Mouse (Mus musculus) heart, embryonic 16.5 days (tissue): ENCODE measurements around the gene Avpi1. TPM values are rescaled to one million over a fixed set of nuclear protein-coding genes. Genes with fewer than 3 reads are reported as not detected.

Source experiments
- ATAC-seq: fragments of 200-750 bp; cut with Nextera tagmentation; replicated peaks from 2 replicates; pipeline ENCODE4 v1.8.0; 2017; ENCODE audit warnings: moderate number of reproducible peaks; ENCODE audit not compliant: insufficient read depth, low FRiP score; ENCODE audit errors: extremely low read depth
- H3K27ac ChIP-seq: fragments of 300-500 bp; sonication (generic); 2 replicates; pipeline ENCODE4 v1.5.1; 2014; ENCODE audit warnings: mild to moderate bottlenecking, low read length, control low read depth, moderate library complexity
- H3K27me3 ChIP-seq: fragments of 300-500 bp; sonication (generic); 2 replicates; pipeline ENCODE4 v1.6.1; 2014; ENCODE audit warnings: low read length, mixed read lengths; ENCODE audit not compliant: control insufficient read depth, insufficient read depth
- H3K36me3 ChIP-seq: fragments of 300-500 bp; sonication (generic); 2 replicates; pipeline ENCODE4 v1.6.1; 2014; ENCODE audit not compliant: control insufficient read depth, insufficient read depth
- H3K4me1 ChIP-seq: fragments of 300-500 bp; sonication (generic); 2 replicates; pipeline ENCODE4 v1.6.1; 2014; ENCODE audit warnings: low read length, mixed read lengths; ENCODE audit not compliant: control insufficient read depth, insufficient read depth
- H3K4me2 ChIP-seq: fragments of 300-500 bp; sonication (generic); 2 replicates; pipeline ENCODE4 v1.6.1; 2014; ENCODE audit warnings: low read depth, mild to moderate bottlenecking, control low read depth, low read length
- H3K4me3 ChIP-seq: fragments of 300-500 bp; sonication (generic); 2 replicates; pipeline ENCODE4 v1.5.1; 2014; ENCODE audit warnings: mild to moderate bottlenecking, control low read depth, low read length
- H3K9ac ChIP-seq: fragments of 300-500 bp; sonication (generic); 2 replicates; pipeline ENCODE4 v1.6.1; 2014; ENCODE audit warnings: low read length, control low read depth
- H3K9me3 ChIP-seq: fragments of 300-500 bp; sonication (generic); replicated peaks from 2 replicates; pipeline ENCODE4 v1.6.1; 2016; ENCODE audit warnings: low read length; ENCODE audit not compliant: control insufficient read depth
- WGBS: fragments of 180-500 bp; shearing (Covaris S2); extraction: QIAGEN DNeasy Blood & Tissue Kit; methylation state at CpG from one replicate; pipeline ENCODE4 v1.1.7; 2014; 5-methylcytosine and 5-hydroxymethylcytosine counted together
- polyA plus RNA-seq: library from polyadenylated mRNA; unstranded; fragments of >200 nt; fragmentation: Nextera tagmentation; extraction: Ambion mirVana; gene quantifications from 2 replicates; pipeline ENCODE4 v1.2.1, GENCODE M21; 2015

The Avpi1 gene
- polyA plus RNA-seq, 1 experiment from 2014 or later, result 33.4 TPM

GRCm38 (mm10) chr19:42138517-42139285, 9.8 kb upstream of the Avpi1 start:
- Histone ChIP-seq H3K27ac (no peak overlapping the region), H3K4me3 (no peak overlapping the region), H3K36me3 (no peaks in the 10 kb centered on the region), H3K9ac (no peak overlapping the region), H3K9me3 (no peaks in the 10 kb centered on the region), H3K4me2 (no peak overlapping the region), H3K4me1 (no peaks in the 10 kb centered on the region), H3K27me3 (no peaks in the 10 kb centered on the region)
- no peak for ATAC-seq
- 84% methylated on average over 15 of the region's 15 CpGs for WGBS

GRCm38 (mm10) chr19:42137167-42137672, 8.4 kb upstream of the Avpi1 start:
- Histone ChIP-seq H3K4me1 (no peaks in the 10 kb centered on the region), H3K9me3 (no peaks in the 10 kb centered on the region), H3K36me3 (no peaks in the 10 kb centered on the region), H3K9ac (no peak overlapping the region), H3K27me3 (no peaks in the 10 kb centered on the region), H3K27ac (no peak overlapping the region), H3K4me3 (no peak overlapping the region), H3K4me2 (no peak overlapping the region)
- no peak for ATAC-seq
- WGBS, result 88% methylated on average over 4 of the region's 4 CpGs

- H3K4me3 ChIP-seq, result no peak overlapping the region
- no peaks in the 10 kb centered on the region for H3K4me1 ChIP-seq
- no peaks in the 10 kb centered on the region for H3K36me3 ChIP-seq
- H3K4me2 ChIP-seq, result no peak overlapping the region
- no peaks in the 10 kb centered on the region for H3K27me3 ChIP-seq
- ATAC-seq, result no peak
- no peaks in the 10 kb centered on the region for H3K9me3 ChIP-seq
- WGBS, result 46% methylated on average over 5 of the region's 5 CpGs
- H3K27ac ChIP-seq, result no peak overlapping the region
- no peak overlapping the region for H3K9ac ChIP-seq
Observed at GRCm38 (mm10) chr19:42136126-42136525, 7.3 kb upstream of the Avpi1 start.

GRCm38 (mm10) chr19:42135070-42135469, 6.2 kb upstream of the Avpi1 start:
- Histone ChIP-seq H3K27me3 (no peaks in the 10 kb centered on the region), H3K27ac (no peak overlapping the region), H3K4me1 (peaks cover 1% of the 10 kb centered on the region), H3K4me2 (no peak overlapping the region), H3K9ac (no peak overlapping the region), H3K9me3 (no peaks in the 10 kb centered on the region), H3K4me3 (no peak overlapping the region), H3K36me3 (no peaks in the 10 kb centered on the region)
- ATAC-seq, result no peak

- H3K4me1 ChIP-seq, result peaks cover 25% of the 10 kb centered on the region
- H3K9me3 ChIP-seq, result no peaks in the 10 kb centered on the region
- H3K36me3 ChIP-seq, result no peaks in the 10 kb centered on the region
- WGBS, result 71% methylated on average over 5 of the region's 5 CpGs
- no peak overlapping the region for H3K27ac ChIP-seq
- no peak overlapping the region for H3K4me3 ChIP-seq
- H3K9ac ChIP-seq, result no peak overlapping the region
- no peak for ATAC-seq
- H3K4me2 ChIP-seq, result no peak overlapping the region
- H3K27me3 ChIP-seq, result no peaks in the 10 kb centered on the region
Observed at GRCm38 (mm10) chr19:42131101-42131500, 2.2 kb upstream of the Avpi1 start.

GRCm38 (mm10) chr19:42130294-42130606, 1.4 kb upstream of the Avpi1 start:
- Histone ChIP-seq H3K9me3 (no peaks in the 10 kb centered on the region), H3K9ac (no peak overlapping the region), H3K4me3 (no peak overlapping the region), H3K27me3 (no peaks in the 10 kb centered on the region), H3K36me3 (no peaks in the 10 kb centered on the region), H3K4me2 (no peak overlapping the region), H3K4me1 (peaks cover 32% of the 10 kb centered on the region), H3K27ac (peak overlapping the region; percentile 90)
- ATAC-seq, result no peak
- 63% methylated on average over 3 of the region's 3 CpGs for WGBS

- Histone ChIP-seq H3K4me2 (peak overlapping the region; percentile 98), H3K4me1 (peaks cover 32% of the 10 kb centered on the region), H3K27me3 (no peaks in the 10 kb centered on the region), H3K27ac (peak overlapping the region; percentile 90), H3K9me3 (no peaks in the 10 kb centered on the region), H3K4me3 (peak overlapping the region; percentile 78), H3K9ac (peak overlapping the region; percentile 56; the same call in 1 of the 2 replicates), H3K36me3 (no peaks in the 10 kb centered on the region)
- no peak; the same call in 1 of the 2 replicates for ATAC-seq
- 33% methylated on average over 14 of the region's 14 CpGs for WGBS
Observed at GRCm38 (mm10) chr19:42129509-42130293, 842 bp upstream of the Avpi1 start.

GRCm38 (mm10) chr19:42128052-42128740, 663 bp downstream of the Avpi1 start:
- H3K27me3 ChIP-seq, result no peaks in the 10 kb centered on the region
- peak overlapping the region; percentile 98 for H3K4me2 ChIP-seq
- peak overlapping the region; percentile 88 for H3K9ac ChIP-seq
- H3K4me3 ChIP-seq, result peak overlapping the region; percentile 78
- H3K27ac ChIP-seq, result peak overlapping the region; percentile 86
- ATAC-seq, result no peak
- no peaks in the 10 kb centered on the region for H3K9me3 ChIP-seq
- H3K36me3 ChIP-seq, result peaks cover 9% of the 10 kb centered on the region
- WGBS, result 6% methylated on average over 23 of the region's 23 CpGs
- H3K4me1 ChIP-seq, result peaks cover 32% of the 10 kb centered on the region

- 78% methylated on average over 5 of the region's 5 CpGs for WGBS
- no peak overlapping the region for H3K9ac ChIP-seq
- H3K27ac ChIP-seq, result no peak overlapping the region
- ATAC-seq, result no peak
- peaks cover 13% of the 10 kb centered on the region for H3K36me3 ChIP-seq
- H3K9me3 ChIP-seq, result no peaks in the 10 kb centered on the region
- no peaks in the 10 kb centered on the region for H3K27me3 ChIP-seq
- H3K4me1 ChIP-seq, result peaks cover 32% of the 10 kb centered on the region
- no peak overlapping the region for H3K4me2 ChIP-seq
- no peak overlapping the region for H3K4me3 ChIP-seq
Observed at GRCm38 (mm10) chr19:42127024-42127423, 1.8 kb downstream of the Avpi1 start.
